Mouse (Mus musculus) left cerebral cortex, postnatal 36 days (tissue): ENCODE measurements around the gene Tlr5. TPM values are rescaled to one million over a fixed set of nuclear protein-coding genes. Genes with fewer than 3 reads are reported as not detected.

Experiments used
- DNase-seq, 2 experiments: peaks; one replicate each; pipeline ENCODE4 v3.0.0; 2021 to 2022; ENCODE audit warnings: low spot score in 2 of 2, mixed read lengths in 1 of 2
- intact Hi-C: fragments of 180-260 bp; cut with DNase I; formaldehyde crosslinking; loops from one replicate; pipeline ENCODE4 v1.15.1; 2025
- total RNA-seq, 2 experiments: library from RNA; stranded (reverse); gene quantifications; 2 replicates each; pipeline ENCODE4 v1.2.3; 2021

Gene Tlr5
- total RNA-seq, 2 experiments from 2014 or later = 0.20 to 0.27 TPM

- peak; percentile 79 for DNase-seq
- intact Hi-C loops = no loop called here
Observed at GRCm38 (mm10) chr1:182982995-182983394, 28.4 kb downstream of the Tlr5 start.

DNA sequence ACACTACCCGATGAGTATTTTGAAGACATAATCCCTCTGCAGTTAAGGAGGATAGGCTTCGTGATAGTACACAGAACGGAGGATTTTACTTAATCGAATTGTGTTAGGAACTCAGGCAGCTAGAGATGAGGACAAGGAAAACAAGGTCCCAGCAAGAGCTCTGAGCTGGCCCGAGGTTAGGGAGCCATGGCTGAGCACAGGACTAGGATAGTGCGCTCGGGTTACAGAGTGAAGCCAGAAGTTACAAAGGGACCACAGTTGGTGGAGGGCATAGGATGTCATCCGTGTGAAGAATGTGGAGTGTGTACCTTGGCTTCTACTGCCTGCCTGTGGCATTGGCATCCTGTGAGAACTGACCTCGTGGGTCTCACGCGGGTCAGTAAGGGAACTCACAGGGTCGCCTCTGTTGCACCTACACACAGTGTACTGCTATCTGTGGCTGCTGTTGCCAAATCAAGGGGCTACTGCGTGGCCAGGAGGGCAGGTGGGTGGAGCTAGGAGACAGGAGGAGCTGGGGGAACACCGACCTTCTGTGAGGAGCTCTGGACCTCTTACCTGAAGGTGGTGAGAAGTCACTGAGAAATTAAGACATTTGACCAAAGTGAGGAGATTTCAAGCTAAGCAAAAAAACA is 29.0 kb downstream of the Tlr5 start:
- no peak for DNase-seq
- intact Hi-C loops = no loop called here

- DNase-seq = no peak
- intact Hi-C loops = no loop called here
Observed at GRCm38 (mm10) chr1:182986243-182986642, 31.7 kb downstream of the Tlr5 start.

DNA sequence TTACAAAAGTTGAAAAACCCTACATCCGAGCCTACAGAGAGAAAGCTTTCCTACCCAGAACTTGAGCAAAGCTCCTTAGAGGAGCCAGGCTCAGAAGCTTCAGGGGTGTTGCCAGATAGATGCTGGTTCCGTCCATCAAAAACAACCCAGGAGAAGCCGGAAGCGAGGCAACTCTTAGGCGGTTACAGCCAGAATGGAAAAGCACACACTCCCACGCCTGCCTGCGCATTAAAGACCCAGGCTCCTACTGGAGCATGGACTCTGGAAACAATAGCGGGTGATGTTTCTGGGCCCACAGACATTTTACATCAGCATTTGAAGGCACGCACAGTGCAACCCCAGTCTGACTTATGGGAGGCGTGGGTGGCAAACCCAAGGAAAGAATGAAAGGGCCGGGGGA is 32.2 kb downstream of the Tlr5 start:
- DNase-seq = no peak
- intact Hi-C loops = no loop called here

DNA sequence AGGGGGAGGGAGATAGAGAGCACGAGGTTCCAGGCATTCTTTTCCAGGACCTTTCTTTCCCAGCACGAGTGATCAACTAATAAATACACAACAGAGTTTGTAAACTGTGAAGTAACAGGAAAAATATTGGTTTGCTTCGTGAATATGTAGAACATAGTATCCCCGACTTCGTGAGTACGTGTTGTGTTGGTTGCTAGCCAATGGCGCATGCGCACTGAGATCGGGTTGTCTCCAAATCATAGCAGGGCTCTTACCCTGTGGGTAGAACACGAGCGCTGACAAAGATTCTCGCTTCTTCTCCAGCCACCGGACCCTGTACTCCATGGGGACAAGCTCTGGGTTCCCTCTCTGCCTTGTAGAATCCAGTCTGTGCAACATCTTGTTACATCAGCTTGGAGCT is 33.2 kb downstream of the Tlr5 start:
- intact Hi-C loops = no loop called here
- no peak for DNase-seq

DNA sequence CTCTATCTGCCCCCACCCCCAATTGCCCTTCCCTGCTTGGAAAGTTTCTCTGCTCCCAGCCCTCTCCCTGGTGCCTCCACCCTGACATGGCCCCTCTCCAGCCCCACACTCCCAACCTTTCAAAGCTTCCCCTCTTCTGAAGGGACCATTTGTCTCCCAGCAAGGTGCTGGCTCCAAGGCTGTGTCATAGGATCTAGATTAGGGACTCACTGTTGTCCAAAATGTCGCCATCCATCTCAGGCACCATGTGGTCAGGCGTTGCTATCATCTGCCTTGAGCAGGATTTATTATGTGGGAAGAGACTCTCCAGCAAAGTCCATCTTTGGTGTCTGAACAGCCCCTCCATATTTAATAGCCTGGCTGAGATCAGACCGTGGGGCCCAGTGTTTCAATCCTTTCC is 34.1 kb downstream of the Tlr5 start:
- intact Hi-C loops = no loop called here

GRCm38 (mm10) chr1:182990092-182990762 is 35.6 kb downstream of the Tlr5 start:
- intact Hi-C loops = no loop called here

More for the DNA sequence above, 34.1 kb downstream of the Tlr5 start:
- no peak for DNase-seq

GRCm38 (mm10) chr1:182991002-182991778 is 36.6 kb downstream of the Tlr5 start:
- DNase-seq = peak; percentile 69 to 71
- intact Hi-C loops = no loop called here

More at GRCm38 (mm10) chr1:182990092-182990762, 35.6 kb downstream of the Tlr5 start:
- DNase-seq = no peak

Other genes with a start within 250 kb of the Tlr5 start
- gene Ccdc185, start 205.6 kb upstream of the Tlr5 start, total RNA-seq = under 1 TPM; 0.20 to 0.25 TPM
- gene Susd4, start 190.9 kb upstream of the Tlr5 start, total RNA-seq = 100 to 1,000 TPM; 113 TPM